Mouse (Mus musculus) bone marrow macrophage, adult 2 months (primary cell): ENCODE data around the gene Tanc1.

Experiments used
- CTCF ChIP-seq: IDR thresholded peaks from 2 replicates; pipeline ENCODE4 v1.5.1; 2012; ENCODE audit warnings: low read depth, mild to moderate bottlenecking, low read length, moderate library complexity
- POLR2A ChIP-seq: IDR thresholded peaks from 2 replicates; pipeline ENCODE4 v1.6.1; 2012; ENCODE audit warnings: mild to moderate bottlenecking, low read depth, low read length, borderline replicate concordance

DNA sequence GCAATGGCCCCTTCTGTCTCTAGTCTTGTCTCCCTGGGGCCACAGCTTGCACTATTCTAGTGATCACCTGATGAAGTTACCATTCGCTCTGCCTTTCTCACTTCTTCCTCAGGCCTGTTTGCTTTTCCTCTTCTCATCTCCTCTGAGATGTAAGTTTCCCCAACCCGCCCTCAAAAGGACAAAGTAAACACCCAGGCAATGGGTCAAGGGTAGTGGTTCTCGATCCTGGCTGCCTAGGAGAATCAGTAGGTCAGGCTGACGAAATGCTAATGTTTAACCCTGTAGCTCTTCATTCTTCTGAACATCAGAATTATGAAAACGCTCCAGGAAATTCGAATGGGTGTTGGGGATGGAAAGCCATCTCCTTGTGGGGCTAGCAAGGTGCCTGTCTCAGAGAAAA lies 61.5 kb downstream of the Tanc1 start:
- no peak for TF ChIP-seq CTCF
- TF ChIP-seq POLR2A: no peak
